Mouse (Mus musculus): ENCODE results near the gene Trim46. TPM values are rescaled to one million over a fixed set of nuclear protein-coding genes. Genes with fewer than 3 reads are reported as not detected.

Gene Trim46
- 7.2 and 7.9 TPM in 2 replicates for polyA plus RNA-seq (2015; fragmentation: Nextera tagmentation; extraction: Ambion mirVana)

- Histone ChIP-seq H3K4me3 (peak within 1 kb of the TSS; percentile 78), H3K36me3 (peaks cover 13% of the 10 kb centered on the region), H3K27me3 (peaks cover 14% of the 10 kb centered on the region), H3K27ac (peak within 1 kb of the TSS; percentile 73), H3K9me3 (no peaks in the 10 kb centered on the region), H3K4me1 (peaks cover 57% of the 10 kb centered on the region), H3K4me2 (peak within 1 kb of the TSS; percentile 82), H3K9ac (peak within 1 kb of the TSS; percentile 75)
- under 1% methylated on average over 42 of the region's 42 CpGs for WGBS
- peak; percentile 75 for ATAC-seq (ENCODE audit: borderline replicate concordance, extremely low read depth, low FRiP score, low TSS enrichment)
Observed at GRCm38 (mm10) chr3:89246261-89247100, at the start of gene Trim46. Trim46 (minus strand) TSS chr3:89246309.

DNA sequence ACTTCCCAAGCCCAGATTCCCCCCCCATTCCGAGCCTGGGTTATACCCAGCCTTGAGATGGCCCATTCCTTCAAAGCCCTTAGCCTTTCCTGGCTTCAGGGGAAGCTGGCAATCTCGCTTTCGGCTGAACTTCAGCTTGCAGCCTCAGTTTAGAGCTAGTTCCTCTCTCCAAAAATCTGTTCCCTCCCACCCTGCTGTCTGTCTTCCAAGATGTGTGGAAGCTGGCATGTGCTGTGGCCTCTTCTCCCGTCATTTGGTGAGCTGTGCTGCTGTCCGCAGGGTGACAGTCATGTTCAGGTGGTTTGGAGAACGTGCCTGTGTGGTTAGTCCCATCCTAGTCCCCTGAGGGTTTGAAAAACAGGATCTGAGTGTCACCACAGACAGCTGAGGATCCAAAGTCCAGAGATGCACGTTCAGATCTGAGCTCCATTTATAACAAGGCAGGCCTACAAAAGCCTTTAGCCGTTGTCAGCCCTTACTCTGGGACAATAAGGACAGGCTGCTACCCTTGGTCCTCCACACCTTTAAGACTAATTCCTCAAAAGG is 49.6 kb upstream of the Trim46 start:
- no peak for ATAC-seq (ENCODE audit: borderline replicate concordance, extremely low read depth, low FRiP score, low TSS enrichment)
- H3K27ac ChIP-seq = no peak overlapping the region
- WGBS = 77% methylated on average over 8 of the region's 8 CpGs

DNA sequence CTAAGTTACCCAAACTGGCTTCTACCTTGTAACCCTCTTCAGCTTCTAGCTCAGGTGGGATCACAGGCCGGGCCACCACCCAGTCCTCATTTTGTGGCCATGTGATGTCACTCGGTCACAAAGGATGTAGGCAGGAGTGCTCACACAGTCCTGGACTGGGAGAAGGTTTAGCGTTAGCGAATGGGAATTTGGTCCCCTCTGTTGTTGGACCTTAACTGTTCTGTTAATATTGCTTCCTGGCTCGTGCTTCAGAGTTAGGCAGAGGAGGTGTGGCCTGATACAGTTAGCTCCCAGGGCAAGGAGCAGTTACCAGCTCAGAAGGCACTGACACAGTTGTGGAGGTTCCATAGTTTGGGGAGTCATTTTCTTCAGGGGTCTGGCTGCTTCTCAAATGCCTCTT is 48.1 kb upstream of the Trim46 start:
- no peaks in the 10 kb centered on the region for H3K27me3 ChIP-seq
- H3K27ac ChIP-seq = no peak overlapping the region
- ATAC-seq (ENCODE audit: borderline replicate concordance, extremely low read depth, low FRiP score, low TSS enrichment) = no peak
- H3K9ac ChIP-seq = no peak overlapping the region
- no peaks in the 10 kb centered on the region for H3K36me3 ChIP-seq
- H3K4me2 ChIP-seq = no peak overlapping the region
- no peaks in the 10 kb centered on the region for H3K9me3 ChIP-seq
- peaks cover under 1% of the 10 kb centered on the region for H3K4me1 ChIP-seq
- H3K4me3 ChIP-seq = no peak overlapping the region
- WGBS = 72% methylated on average over 5 of the region's 5 CpGs

More for the DNA sequence above, 49.6 kb upstream of the Trim46 start:
- Histone ChIP-seq H3K4me2 (no peak overlapping the region), H3K4me1 (peaks cover 11% of the 10 kb centered on the region), H3K9me3 (no peaks in the 10 kb centered on the region), H3K4me3 (no peak overlapping the region), H3K9ac (no peak overlapping the region), H3K36me3 (no peaks in the 10 kb centered on the region), H3K27me3 (no peaks in the 10 kb centered on the region)

GRCm38 (mm10) chr3:89293247-89293918 is 47.3 kb upstream of the Trim46 start:
- H3K4me1 ChIP-seq = no peaks in the 10 kb centered on the region

GRCm38 (mm10) chr3:89292303-89292702 is 46.2 kb upstream of the Trim46 start:
- Histone ChIP-seq H3K4me3 (no peak overlapping the region), H3K4me2 (no peak overlapping the region), H3K9ac (no peak overlapping the region), H3K36me3 (no peaks in the 10 kb centered on the region), H3K9me3 (no peaks in the 10 kb centered on the region), H3K27ac (no peak overlapping the region), H3K4me1 (peaks cover 5% of the 10 kb centered on the region; the same call in 1 of the 2 replicates), H3K27me3 (no peaks in the 10 kb centered on the region)
- WGBS = 67% methylated on average over 5 of the region's 5 CpGs
- no peak for ATAC-seq (ENCODE audit: borderline replicate concordance, extremely low read depth, low FRiP score, low TSS enrichment)

More at GRCm38 (mm10) chr3:89293247-89293918, 47.3 kb upstream of the Trim46 start:
- 84% methylated on average over 11 of the region's 11 CpGs for WGBS
- Histone ChIP-seq H3K9me3 (no peaks in the 10 kb centered on the region), H3K27ac (no peak overlapping the region), H3K36me3 (no peaks in the 10 kb centered on the region), H3K9ac (no peak overlapping the region), H3K27me3 (no peaks in the 10 kb centered on the region), H3K4me3 (no peak overlapping the region), H3K4me2 (no peak overlapping the region)
- ATAC-seq (ENCODE audit: borderline replicate concordance, extremely low read depth, low FRiP score, low TSS enrichment) = no peak

DNA sequence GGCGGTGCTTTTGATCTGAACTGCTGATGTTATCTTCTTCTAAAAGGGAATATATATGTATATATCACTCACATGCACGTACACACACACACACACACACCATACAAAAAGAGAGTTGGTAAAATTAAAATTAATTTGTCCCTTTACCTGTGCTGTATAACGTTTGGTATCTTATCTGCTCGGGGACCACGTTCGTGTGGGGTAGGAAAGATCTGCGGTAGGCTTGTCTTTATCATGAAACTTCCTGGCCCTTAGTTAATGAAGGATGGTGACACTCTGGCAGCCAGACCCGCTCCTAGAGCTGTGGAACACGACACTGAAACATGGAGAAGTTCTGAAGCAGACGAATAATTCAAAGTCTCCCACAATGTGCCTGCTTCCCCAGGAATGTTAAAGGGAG is 45.8 kb upstream of the Trim46 start:
- ATAC-seq (ENCODE audit: borderline replicate concordance, extremely low read depth, low FRiP score, low TSS enrichment) = no peak
- Histone ChIP-seq H3K9ac (no peak overlapping the region), H3K4me3 (no peak overlapping the region), H3K9me3 (no peaks in the 10 kb centered on the region), H3K4me2 (no peak overlapping the region), H3K4me1 (peaks cover 5% of the 10 kb centered on the region; the same call in 1 of the 2 replicates), H3K27ac (no peak overlapping the region), H3K27me3 (no peaks in the 10 kb centered on the region), H3K36me3 (no peaks in the 10 kb centered on the region)
- 47% methylated on average over 10 of the region's 10 CpGs for WGBS

GRCm38 (mm10) chr3:89288503-89288928 is 42.4 kb upstream of the Trim46 start:
- Histone ChIP-seq H3K4me1 (peaks cover 5% of the 10 kb centered on the region; the same call in 1 of the 2 replicates), H3K9ac (no peak overlapping the region), H3K4me3 (no peak overlapping the region), H3K9me3 (no peaks in the 10 kb centered on the region), H3K36me3 (no peaks in the 10 kb centered on the region), H3K4me2 (no peak overlapping the region), H3K27me3 (no peaks in the 10 kb centered on the region), H3K27ac (no peak overlapping the region)
- ATAC-seq (ENCODE audit: borderline replicate concordance, extremely low read depth, low FRiP score, low TSS enrichment) = no peak
- WGBS = 20% methylated on average over 7 of the region's 7 CpGs

GRCm38 (mm10) chr3:89287286-89287685 is 41.2 kb upstream of the Trim46 start:
- H3K9me3 ChIP-seq = no peaks in the 10 kb centered on the region
- WGBS = 46% methylated on average over 5 of the region's 5 CpGs
- peak overlapping the region; percentile 56 for H3K27ac ChIP-seq
- ATAC-seq (ENCODE audit: borderline replicate concordance, extremely low read depth, low FRiP score, low TSS enrichment) = no peak
- H3K27me3 ChIP-seq = no peaks in the 10 kb centered on the region
- H3K4me2 ChIP-seq = no peak overlapping the region
- H3K4me3 ChIP-seq = no peak overlapping the region
- peaks cover 5% of the 10 kb centered on the region; the same call in 1 of the 2 replicates for H3K4me1 ChIP-seq
- no peak overlapping the region for H3K9ac ChIP-seq
- H3K36me3 ChIP-seq = no peaks in the 10 kb centered on the region

GRCm38 (mm10) chr3:89285526-89285925 is 39.4 kb upstream of the Trim46 start:
- no peak overlapping the region for H3K4me3 ChIP-seq
- no peak overlapping the region for H3K27ac ChIP-seq
- no peak for ATAC-seq (ENCODE audit: borderline replicate concordance, extremely low read depth, low FRiP score, low TSS enrichment)
- WGBS = 29% methylated on average over 2 of the region's 2 CpGs
- peaks cover 20% of the 10 kb centered on the region for H3K4me1 ChIP-seq
- no peak overlapping the region for H3K9ac ChIP-seq
- H3K4me2 ChIP-seq = no peak overlapping the region
- 0 out of 2 replicates have a peak, but pooled peaks cover 4% of the 10 kb centered on the region for H3K27me3 ChIP-seq
- H3K36me3 ChIP-seq = no peaks in the 10 kb centered on the region
- H3K9me3 ChIP-seq = no peaks in the 10 kb centered on the region

DNA sequence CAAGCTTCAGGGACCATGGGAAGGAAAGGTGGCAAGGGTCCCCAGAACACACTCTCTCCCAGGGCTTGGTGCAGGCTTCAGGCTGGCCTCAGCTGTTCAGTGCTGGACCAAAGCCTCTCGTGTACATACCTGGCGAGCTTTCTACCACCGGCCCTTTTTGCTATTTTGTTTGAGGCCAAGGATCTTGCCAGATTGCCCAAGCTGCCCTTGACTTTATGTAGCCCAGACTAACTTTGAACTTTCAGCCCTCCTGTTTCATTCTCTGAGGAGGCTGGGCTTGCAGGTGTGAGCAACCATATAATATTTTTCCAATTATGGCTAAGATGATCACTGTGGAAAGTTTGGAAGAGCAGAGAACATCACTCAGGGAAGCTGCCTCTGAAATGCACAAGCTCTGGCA is 38.2 kb upstream of the Trim46 start:
- Histone ChIP-seq H3K4me3 (no peak overlapping the region), H3K4me2 (no peak overlapping the region), H3K9ac (no peak overlapping the region), H3K27ac (no peak overlapping the region), H3K27me3 (peaks cover 8% of the 10 kb centered on the region; the same call in 1 of the 2 replicates), H3K9me3 (no peaks in the 10 kb centered on the region), H3K4me1 (peaks cover 27% of the 10 kb centered on the region), H3K36me3 (no peaks in the 10 kb centered on the region)
- no peak for ATAC-seq (ENCODE audit: borderline replicate concordance, extremely low read depth, low FRiP score, low TSS enrichment)
- 75% methylated on average over 3 of the region's 3 CpGs for WGBS

- H3K27ac ChIP-seq = 0 out of 2 replicates have a peak overlapping the region, but pooled peaks have one; percentile 15
- 12% methylated on average over 4 of the region's 4 CpGs for WGBS
- H3K4me3 ChIP-seq = no peak overlapping the region
- H3K27me3 ChIP-seq = peaks cover 8% of the 10 kb centered on the region; the same call in 1 of the 2 replicates
- no peaks in the 10 kb centered on the region for H3K9me3 ChIP-seq
- peaks cover 29% of the 10 kb centered on the region for H3K4me1 ChIP-seq
- no peak overlapping the region for H3K9ac ChIP-seq
- no peak for ATAC-seq (ENCODE audit: borderline replicate concordance, extremely low read depth, low FRiP score, low TSS enrichment)
- no peaks in the 10 kb centered on the region for H3K36me3 ChIP-seq
- H3K4me2 ChIP-seq = 0 out of 2 replicates have a peak overlapping the region, but pooled peaks have one; percentile 85
Observed at GRCm38 (mm10) chr3:89282291-89282643, 36.2 kb upstream of the Trim46 start.
